Mouse (Mus musculus): ENCODE data around the gene Pigk.
"Not testable (repeated sequence)": the region's sequence is repeated elsewhere in the genome, so short reads cannot be mapped to it uniquely, and the experiment has no call there.

Pigk gene

DNA sequence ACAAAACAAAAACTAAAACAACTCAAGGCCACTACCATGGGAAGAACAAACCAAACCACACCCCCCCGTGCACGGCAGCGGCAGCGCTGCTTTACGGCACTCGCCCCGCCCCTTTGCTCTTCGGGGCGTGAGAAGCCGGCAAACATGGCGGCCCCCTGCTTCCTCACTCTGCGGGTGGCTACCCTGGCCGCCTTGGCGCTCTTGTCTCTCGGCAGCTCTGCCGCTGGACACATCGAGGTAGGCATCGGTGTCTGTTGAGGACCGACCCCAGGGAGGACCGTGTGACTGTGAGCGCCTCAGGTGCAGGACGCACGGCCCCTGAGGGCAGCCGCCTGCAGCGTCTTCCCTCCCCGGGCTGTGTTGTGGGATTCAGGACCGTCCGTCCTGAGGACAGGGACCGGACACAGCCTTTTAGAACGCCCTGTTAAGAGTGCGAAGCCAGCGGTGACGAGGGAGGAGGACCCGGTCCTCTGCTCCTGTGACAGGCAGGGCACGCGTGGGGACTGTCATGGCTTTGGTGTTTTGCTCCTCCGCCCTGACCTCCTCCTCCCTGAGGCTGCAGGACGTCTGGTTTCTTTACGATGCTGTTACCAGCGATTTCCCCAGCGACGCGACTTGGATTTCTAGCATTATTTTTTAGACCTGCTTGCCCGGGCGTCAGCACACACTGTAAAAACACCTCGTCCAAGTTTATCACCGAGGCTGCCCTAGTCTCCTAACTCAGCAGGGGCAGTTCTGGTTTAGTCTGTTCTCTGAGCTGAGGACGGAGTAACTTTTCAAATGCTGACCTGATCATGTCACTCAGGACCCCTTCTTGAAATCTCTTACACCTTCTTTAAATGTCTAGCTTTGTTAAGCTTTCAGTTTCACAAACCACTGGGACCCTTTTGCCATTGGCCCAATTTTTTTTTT lies at the start of gene Pigk:
TSS of gene Pigk (plus strand) at position 110 of the 912 bp plus-strand sequence.
- in situ Hi-C loops (cut with MboI, MseI): no loop called here

- in situ Hi-C loops (cut with MboI, MseI): no loop called here
Observed at GRCm38 (mm10) chr3:152666991-152667355, 46.9 kb upstream of the Pigk start.

DNA sequence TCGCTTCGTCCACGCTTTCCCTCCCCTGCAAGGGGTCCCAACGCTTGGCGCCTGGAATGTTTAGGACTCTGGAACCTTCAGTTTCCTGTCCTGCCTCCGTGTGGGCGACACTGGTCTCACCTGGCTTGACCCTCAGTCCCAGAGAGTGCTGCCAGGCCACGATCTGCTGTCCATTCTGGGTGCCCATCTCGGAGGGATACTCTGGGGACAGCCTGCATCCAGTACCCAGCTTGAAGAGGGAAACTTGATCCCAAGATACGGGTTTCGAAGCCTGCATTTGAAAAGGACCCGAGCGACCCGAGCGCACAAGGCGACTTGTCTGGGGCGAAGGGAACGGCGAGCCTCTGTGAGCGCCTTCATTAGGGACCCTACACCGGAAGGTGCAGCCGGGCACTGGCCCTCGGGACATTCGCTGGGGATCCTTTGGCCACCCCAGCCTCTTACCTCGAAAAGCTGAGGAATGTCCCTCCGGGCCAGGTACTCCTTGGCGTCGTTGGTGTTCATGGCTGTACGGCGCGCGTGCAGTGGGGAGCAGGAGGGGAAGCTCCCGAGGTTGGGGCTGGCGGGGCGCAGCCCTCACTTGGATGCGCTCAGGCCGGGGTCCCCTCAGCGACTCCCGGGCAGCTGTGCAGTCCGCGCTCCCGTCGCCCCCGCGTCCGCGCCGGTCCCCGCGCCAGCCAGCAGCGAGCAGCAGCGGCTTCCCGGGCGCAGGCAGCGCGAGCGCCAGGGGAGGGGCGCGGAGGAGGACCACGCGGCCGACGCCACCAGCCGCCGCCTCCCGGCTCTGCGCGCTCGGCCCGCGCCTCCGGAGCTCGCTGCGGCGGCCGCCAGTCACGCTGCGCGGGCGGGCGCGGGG lies 46.3 kb upstream of the Pigk start:
- in situ Hi-C loops (cut with MboI, MseI): no loop called here

GRCm38 (mm10) chr3:152668239-152668638 lies 45.7 kb upstream of the Pigk start, which contains the start of gene Ak5:
Gene Ak5, minus strand, starts transcription at chr3:152668360.
- in situ Hi-C loops (cut with MboI, MseI): no loop called here

DNA sequence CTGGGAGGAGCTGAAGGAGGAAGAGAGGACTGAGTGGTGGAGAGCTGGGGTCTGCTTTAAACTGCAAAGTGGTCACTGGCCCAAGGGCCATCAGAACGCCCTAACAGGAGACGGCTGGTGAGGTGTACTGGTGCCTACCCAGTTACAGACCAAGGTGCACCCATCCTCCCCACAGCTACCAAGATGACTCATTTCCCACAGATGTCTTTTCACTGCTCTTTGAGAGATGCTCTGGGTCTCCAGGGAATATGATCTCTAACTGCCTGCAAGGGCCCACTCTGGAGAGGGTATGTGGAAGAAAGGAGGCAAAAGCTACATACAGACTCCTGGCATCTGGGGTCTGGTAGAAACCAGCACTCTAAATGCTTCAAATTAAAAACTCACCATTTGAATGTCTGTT lies 45.1 kb upstream of the Pigk start:
- in situ Hi-C loops (cut with MboI, MseI): no loop called here

DNA sequence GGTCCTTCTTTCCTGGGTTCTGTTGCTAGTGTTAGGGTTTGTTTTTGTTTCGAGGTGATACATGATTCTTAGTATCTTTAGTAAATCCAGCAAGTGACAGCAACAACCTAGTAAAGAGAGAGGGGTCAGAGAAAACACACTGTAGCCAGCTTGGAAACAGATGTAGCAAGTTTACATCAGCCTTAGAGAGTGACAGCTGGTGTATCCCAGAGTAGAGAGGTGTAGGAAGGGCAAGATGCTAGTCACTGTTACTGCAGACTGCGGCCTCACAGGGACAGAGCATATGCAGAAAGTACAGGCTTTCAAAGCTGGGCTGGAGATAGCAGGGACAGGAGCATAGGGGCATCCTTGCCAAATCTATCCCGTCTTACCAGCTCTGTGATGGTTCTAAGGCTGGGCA lies 44.1 kb upstream of the Pigk start:
- in situ Hi-C loops (cut with MboI, MseI): no loop called here

DNA sequence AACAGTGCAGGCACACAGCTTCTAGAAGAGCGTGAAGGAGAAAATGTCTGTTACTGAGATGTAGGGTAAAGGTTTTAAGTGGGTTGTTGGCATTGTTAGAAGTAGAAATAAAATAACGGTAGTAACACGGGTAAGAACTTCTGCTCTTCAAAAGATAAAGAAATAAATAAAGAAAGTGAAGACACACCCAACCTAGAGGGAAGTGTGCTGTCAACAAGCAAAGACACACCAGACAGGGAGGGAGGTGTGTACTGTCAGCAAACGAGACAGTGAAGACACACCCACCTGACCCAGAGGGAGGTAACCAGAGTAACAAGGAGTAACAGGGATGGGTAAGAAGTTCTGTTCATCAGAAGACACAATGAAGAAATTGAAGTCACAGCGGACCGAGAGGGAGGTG lies 39.2 kb upstream of the Pigk start:
- in situ Hi-C loops (cut with MboI, MseI): no loop called here

- in situ Hi-C loops (cut with MboI, MseI): no loop called here
Observed at GRCm38 (mm10) chr3:152688532-152688931, 25.4 kb upstream of the Pigk start.

GRCm38 (mm10) chr3:152689105-152689504 lies 24.8 kb upstream of the Pigk start:
- in situ Hi-C loops (cut with MboI, MseI): no loop called here

DNA sequence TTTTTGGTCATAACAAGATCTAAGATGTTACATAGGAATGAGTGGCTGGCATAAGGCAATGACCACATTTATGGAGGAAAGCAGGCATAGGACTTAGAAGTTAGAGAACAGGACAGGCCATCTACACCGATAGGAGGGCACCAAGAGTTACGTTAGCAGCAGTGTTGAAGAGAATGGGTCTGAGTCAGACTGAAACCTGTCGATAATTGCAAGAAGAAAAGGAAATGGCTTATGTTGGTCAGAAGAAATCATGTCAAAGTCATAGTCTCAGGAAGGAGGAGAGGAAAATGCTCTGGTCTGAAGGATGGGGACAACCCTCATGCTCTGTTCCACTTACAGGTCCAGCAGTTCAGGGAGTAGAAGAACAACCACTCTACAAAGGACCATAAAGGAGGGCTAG lies 18.9 kb upstream of the Pigk start:
- in situ Hi-C loops (cut with MboI, MseI): no loop called here

DNA sequence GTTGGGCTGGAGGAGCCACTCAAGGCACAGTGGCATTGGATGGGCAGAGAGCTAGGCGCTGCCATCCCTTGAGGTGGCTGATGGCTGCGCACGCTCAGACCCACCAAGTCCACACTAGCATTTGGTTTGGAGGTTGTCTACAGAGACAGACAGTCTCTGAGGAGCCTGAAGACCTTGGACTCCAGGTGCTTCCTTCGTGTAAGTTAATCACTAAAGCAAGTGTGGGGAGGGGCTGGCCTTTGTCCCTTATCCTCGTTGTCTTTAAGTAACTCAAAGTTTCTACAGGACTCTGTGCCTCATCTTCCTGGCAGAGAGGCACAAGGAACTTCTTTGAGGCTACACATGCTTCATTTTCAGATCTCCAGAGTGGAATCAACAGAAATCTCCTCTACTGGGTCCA lies 15.9 kb upstream of the Pigk start:
- in situ Hi-C loops (cut with MboI, MseI): no loop called here

DNA sequence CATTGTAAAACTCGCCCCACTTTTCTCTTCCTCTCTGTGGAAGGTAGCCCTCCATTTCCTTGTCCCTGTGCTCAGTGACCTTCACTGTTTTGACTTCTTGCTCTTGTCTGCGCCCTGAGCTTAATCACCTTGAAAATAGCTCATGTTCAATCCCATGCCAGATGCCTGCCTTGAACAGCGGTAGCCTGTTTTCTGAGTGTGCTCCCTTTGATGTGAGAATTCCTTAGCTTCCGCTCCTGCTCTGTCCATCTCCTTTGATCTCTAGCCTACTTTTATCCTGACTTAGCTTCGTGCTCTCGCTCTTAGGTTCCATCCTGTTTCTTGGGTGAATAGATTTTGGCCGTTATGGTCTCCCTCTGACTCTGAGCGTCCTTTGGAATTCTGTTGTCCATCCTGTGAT lies 14.6 kb upstream of the Pigk start:
- in situ Hi-C loops (cut with MboI, MseI): no loop called here

GRCm38 (mm10) chr3:152701536-152701935 lies 12.4 kb upstream of the Pigk start:
- in situ Hi-C loops (cut with MboI, MseI): not testable (repeated sequence)

- in situ Hi-C loops (cut with MboI, MseI): no loop called here
Observed at GRCm38 (mm10) chr3:152702274-152702843, 11.5 kb upstream of the Pigk start.

DNA sequence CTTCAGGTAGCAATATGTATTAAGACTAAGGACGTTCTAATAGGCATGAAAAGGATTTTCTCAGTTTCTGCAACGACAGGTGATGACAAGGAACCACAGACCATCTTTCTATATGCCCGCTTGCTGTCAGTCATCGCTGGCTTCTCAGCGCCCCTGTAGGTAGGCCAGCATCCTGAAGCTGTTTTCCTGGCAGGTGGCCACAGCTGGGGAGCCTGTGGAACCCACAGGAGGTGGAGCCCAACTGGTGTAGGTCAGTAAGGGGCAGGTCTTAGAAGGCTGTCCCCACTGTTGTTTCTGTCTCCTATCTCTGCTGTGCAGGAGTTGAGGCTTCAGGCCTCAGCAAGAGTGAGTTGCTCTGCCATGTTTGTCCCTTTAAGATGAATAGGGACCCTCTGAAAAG lies 8.1 kb upstream of the Pigk start:
- in situ Hi-C loops (cut with MboI, MseI): no loop called here

- in situ Hi-C loops (cut with MboI, MseI): no loop called here
Observed at GRCm38 (mm10) chr3:152706901-152707300, 7.0 kb upstream of the Pigk start.

DNA sequence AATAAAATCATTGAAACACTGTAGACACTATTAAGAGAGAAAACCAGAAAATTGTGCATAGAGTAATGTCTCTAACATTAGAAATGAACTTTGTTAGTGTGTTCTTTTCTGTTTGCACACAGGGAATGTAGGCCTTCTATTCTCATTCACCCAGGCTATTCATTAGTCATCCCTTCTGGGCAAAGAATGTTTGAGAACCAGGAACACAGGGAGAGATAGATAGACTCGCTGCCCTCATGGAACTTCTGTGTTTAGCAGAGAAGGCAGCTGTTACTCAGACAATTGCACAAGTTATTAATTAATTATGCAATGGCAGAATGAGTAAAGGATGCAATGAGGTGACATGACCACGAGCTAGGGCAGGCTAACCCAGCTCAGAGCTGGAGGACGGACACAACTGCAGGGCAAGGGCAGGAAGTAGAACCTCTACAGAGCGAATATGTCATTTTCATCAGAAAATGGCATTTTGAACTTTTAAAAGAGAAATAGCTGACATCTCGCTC lies 6.5 kb upstream of the Pigk start:
- in situ Hi-C loops (cut with MboI, MseI): no loop called here

- in situ Hi-C loops (cut with MboI, MseI): no loop called here
Observed at GRCm38 (mm10) chr3:152709936-152710335, 4.0 kb upstream of the Pigk start.

DNA sequence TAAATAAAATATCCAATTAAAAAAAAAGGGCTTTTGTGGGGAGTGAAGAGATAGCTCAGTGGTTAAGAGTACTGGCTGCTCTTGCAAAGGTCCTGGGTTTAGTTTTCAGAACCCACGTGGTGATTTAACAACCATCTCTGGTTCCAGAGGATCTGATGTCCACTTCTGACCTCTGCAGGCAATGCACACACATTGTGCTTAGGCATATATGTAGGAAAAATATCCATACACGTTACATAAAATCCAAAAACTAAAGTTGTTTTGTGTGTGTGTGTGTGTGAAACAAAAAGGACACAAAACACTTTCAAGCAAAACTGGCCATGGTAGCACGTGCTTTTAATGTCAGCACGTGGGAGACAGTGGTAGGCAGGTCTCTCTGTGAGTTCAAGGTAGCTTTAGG lies 943 bp upstream of the Pigk start:
- in situ Hi-C loops (cut with MboI, MseI): no loop called here

- in situ Hi-C loops (cut with MboI, MseI): no loop called here
Observed at GRCm38 (mm10) chr3:152721301-152721700, 7.4 kb downstream of the Pigk start.

DNA sequence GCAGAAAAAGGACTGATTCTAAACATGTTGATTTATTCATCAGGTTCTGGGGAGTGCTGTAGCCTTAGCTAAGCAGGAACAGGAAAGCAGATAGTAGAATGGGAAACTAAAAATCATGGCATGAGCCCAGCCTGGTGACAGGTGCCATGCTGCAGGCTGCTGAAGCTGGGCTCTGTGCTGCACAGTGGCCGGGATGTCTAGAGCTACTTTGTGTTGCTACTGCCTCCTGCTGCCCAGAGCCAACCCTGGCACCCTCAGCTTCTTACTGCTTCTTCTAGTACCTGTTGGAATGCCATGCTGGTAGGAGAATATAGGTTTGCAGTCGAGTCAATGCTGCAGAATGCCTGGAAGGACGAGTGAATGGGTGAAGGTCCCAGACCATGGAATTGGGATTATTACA lies 8.9 kb downstream of the Pigk start:
- in situ Hi-C loops (cut with MboI, MseI): no loop called here

GRCm38 (mm10) chr3:152724446-152724845 lies 10.5 kb downstream of the Pigk start:
- in situ Hi-C loops (cut with MboI, MseI): no loop called here
